Comparison of ENCODE assay signal across 20 mouse cellular contexts in the genomic region with DNA sequence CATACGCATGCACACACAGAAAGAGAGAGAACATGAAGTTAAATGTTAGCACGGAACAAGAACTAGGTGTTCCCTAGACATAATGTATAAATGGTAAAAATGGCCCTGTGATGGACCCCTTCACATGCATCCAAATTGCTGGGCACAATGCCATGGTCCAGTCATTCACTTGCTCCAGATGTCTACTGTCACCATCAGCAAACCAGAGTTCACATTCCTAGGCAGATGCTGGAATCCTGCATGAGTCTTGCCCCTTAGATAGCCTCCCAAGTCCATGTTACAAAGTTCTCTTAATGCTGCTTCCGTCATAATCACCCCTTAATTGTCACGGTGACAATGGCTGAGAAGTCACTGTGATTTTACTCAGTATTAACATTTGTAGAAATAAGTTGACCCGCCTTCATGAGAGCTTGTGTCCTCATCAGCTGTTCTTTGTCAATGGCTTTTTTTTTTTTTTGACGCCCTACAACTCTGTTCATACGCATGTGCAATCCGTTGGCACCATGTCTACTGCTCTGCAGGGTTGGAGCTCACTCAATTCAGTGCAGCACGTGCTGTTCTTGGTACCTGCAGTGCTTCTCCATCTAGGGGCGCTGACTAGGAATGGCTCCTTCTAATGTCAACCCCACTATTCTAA.
"Had no signal": no experiment of that assay in that cellular context is flagged by ENCODE, and none has a peak within 500 bp of the region (broad histone marks: within the 10 kb centered on the region; RNA-seq: fewer than 3 reads in every experiment).

No protein-coding gene starts in this region.

- H3K9me3 ChIP-seq: intestine, embryonic 15.5 days; limb, embryonic 10.5 days; limb, embryonic 13.5 days; liver, embryonic 12.5 days; liver, embryonic 15.5 days; midbrain, embryonic 12.5 days; midbrain, embryonic 15.5 days; neural tube, embryonic 12.5 days; stomach, embryonic 15.5 days had no signal

- H3K27me3 ChIP-seq: intestine, embryonic 15.5 days; limb, embryonic 13.5 days; liver, embryonic 12.5 days; liver, embryonic 15.5 days; midbrain, embryonic 12.5 days; midbrain, embryonic 15.5 days; neural tube, embryonic 12.5 days; stomach, embryonic 15.5 days had no signal

- DNase-seq: kidney, adult 18-20 months; kidney, adult 9 months; layer of hippocampus, adult 9-11 months; liver; retina, postnatal 1 day; right cerebral cortex, postnatal 25 days; spleen, adult 18-20 months; thymus, postnatal 25 days had no signal

- H3K4me2 ChIP-seq: intestine, embryonic 15.5 days; limb, embryonic 13.5 days; liver, embryonic 12.5 days; liver, embryonic 15.5 days; midbrain, embryonic 12.5 days; midbrain, embryonic 15.5 days; neural tube, embryonic 12.5 days; stomach, embryonic 15.5 days had no signal

- H3K4me3 ChIP-seq: intestine, embryonic 15.5 days; layer of hippocampus, adult 2 months; limb, embryonic 10.5 days; limb, embryonic 13.5 days; liver, embryonic 12.5 days; liver, embryonic 15.5 days; midbrain, embryonic 12.5 days; midbrain, embryonic 15.5 days; neural tube, embryonic 12.5 days; stomach, embryonic 15.5 days had no signal

- ATAC-seq: hindbrain, embryonic 16.5 days; intestine, embryonic 15.5 days; liver, embryonic 12.5 days; midbrain, embryonic 15.5 days had no signal

- H3K9ac ChIP-seq: intestine, embryonic 15.5 days; limb, embryonic 13.5 days; liver, embryonic 12.5 days; liver, embryonic 15.5 days; midbrain, embryonic 12.5 days; midbrain, embryonic 15.5 days; neural tube, embryonic 12.5 days; stomach, embryonic 15.5 days had no signal

- H3K4me1 ChIP-seq: intestine, embryonic 15.5 days; limb, embryonic 13.5 days; liver, embryonic 12.5 days; liver, embryonic 15.5 days; midbrain, embryonic 12.5 days; midbrain, embryonic 15.5 days; stomach, embryonic 15.5 days had no signal

- H3K36me3 ChIP-seq: intestine, embryonic 15.5 days; limb, embryonic 10.5 days; limb, embryonic 13.5 days; liver, embryonic 12.5 days; liver, embryonic 15.5 days; midbrain, embryonic 12.5 days; midbrain, embryonic 15.5 days; neural tube, embryonic 12.5 days; stomach, embryonic 15.5 days had no signal

- H3K27ac ChIP-seq: intestine, embryonic 15.5 days; layer of hippocampus, adult 2 months; limb, embryonic 10.5 days; limb, embryonic 13.5 days; liver, embryonic 12.5 days; liver, embryonic 15.5 days; macrophage; midbrain, embryonic 12.5 days; midbrain, embryonic 15.5 days; neural tube, embryonic 12.5 days; stomach, embryonic 15.5 days had no signal
